Mouse (Mus musculus): ENCODE measurements around the gene Xylt2. TPM values are rescaled to one million over a fixed set of nuclear protein-coding genes. Genes with fewer than 3 reads are reported as not detected.

Xylt2 gene
- polyA plus RNA-seq (2016; fragmentation: Nextera tagmentation; extraction: Ambion mirVana): 24.7 and 31.9 TPM in 2 replicates

DNA sequence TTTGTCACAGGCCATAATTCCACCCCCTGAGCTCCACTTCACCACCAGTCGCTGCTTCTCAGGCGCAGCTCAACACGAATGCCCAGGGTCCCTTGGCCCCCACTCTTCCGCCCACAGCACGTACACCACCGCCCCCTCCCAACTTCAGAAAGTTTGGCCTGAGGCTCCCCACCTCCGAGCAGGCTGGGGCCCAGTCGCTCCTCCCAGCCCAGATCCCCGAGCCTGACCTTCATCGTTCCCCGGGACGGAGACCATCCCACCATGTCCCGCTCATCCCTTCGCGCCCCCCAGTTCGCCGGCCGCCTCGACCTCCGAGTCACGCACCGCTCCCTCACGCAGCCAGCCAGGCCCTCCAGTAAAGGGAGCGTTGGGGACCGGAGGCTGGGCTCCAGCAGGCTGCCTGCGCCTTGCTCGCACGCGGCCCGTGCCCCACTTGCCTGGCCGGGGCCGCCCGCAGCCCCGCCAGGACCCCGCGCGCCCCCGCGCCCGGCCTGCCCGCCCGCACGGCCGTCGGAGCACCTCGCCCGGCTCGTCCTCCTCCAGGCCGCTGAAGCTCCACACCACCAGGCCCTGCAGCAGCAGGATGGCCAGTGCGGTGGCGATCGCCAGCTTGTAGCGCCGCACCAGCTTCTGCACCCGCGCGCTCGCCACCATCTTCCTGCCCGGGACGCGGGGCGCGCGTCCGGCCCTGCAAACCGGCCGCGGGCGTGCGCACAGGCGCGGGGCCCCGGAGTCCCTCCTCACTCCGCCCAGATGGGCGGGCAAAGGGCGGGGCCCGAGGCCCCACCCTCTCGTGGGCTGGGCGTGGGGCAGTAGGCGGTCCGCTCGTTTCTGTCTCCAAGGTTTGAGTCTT lies at the start of gene Xylt2:
TSS of gene Xylt2 (minus strand) at position 762 of the 853 bp plus-strand sequence.
- peak within 1 kb of the TSS; percentile 81 for H3K4me2 ChIP-seq
- H3K4me3 ChIP-seq (replicated peaks): peak within 1 kb of the TSS; percentile 94
- peak within 1 kb of the TSS; percentile 94 for H3K9ac ChIP-seq (replicated peaks)
- peak within 1 kb of the TSS; percentile 94 for H3K27ac ChIP-seq
- H3K9me3 ChIP-seq: no peaks in the 10 kb centered on the region
- no peaks in the 10 kb centered on the region for H3K27me3 ChIP-seq
- H3K4me1 ChIP-seq (replicated peaks): peaks cover 25% of the 10 kb centered on the region
- H3K36me3 ChIP-seq: peaks cover 6% of the 10 kb centered on the region; the same call in 1 of the 2 replicates
- WGBS: under 1% methylated on average over 81 of the region's 82 CpGs
- ATAC-seq (ENCODE audit: insufficient number of reproducible peaks, insufficient read depth, low FRiP score, low TSS enrichment, low read depth): peak; percentile 90

GRCm38 (mm10) chr11:94719216-94719615 lies 41.9 kb upstream of the Xylt2 start:
- Histone ChIP-seq H3K4me2 (no peak overlapping the region), H3K27ac (no peak overlapping the region), H3K9me3 (no peaks in the 10 kb centered on the region), H3K4me3 (replicated peaks) (no peak overlapping the region), H3K36me3 (no peaks in the 10 kb centered on the region), H3K9ac (replicated peaks) (no peak overlapping the region), H3K4me1 (replicated peaks) (peaks cover 10% of the 10 kb centered on the region), H3K27me3 (peaks cover 3% of the 10 kb centered on the region; the same call in 1 of the 2 replicates)
- WGBS: 80% methylated on average over 2 of the region's 2 CpGs
- no peak for ATAC-seq (ENCODE audit: insufficient number of reproducible peaks, insufficient read depth, low FRiP score, low TSS enrichment, low read depth)

DNA sequence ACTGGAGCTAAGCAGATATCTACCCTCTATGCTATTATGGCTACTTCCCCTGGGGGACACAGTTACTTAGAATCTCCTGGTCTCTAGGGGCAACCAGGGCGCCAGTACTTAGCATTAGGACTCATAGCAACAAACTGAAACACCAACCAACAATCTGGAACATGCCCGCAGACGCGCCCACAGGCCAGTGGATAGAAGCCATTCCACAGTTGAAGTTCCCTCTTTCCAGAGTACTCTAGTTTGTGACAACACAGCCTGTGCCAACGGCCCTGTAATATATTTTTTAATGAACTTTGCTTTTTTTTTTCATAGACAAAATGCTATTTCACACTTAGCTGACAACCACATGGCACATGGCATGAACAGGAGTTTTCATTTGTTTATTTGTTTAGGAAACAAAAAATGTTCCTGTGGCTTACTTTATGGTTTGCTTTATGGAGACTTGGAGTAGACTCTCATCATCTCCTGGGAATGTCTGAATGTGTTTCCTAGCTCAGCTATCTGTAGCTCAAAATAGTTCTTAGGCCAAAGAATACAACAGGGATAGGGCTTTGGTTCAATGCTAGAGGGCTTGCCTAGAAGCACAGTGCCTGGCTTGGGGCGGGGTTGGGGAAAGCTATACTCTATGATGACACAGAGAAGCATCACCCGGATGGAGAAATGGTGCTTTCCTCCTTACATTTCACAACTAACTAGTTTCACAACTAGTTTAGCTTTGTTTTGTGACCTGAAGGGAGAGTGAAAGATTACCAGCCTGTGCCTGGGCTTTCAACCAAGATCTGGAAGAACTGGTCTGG lies 41.0 kb upstream of the Xylt2 start:
- H3K4me3 ChIP-seq (replicated peaks): no peak overlapping the region
- no peak for ATAC-seq (ENCODE audit: insufficient number of reproducible peaks, insufficient read depth, low FRiP score, low TSS enrichment, low read depth)
- no peak overlapping the region for H3K27ac ChIP-seq
- 88% methylated on average over 7 of the region's 7 CpGs for WGBS
- peaks cover 3% of the 10 kb centered on the region; the same call in 1 of the 2 replicates for H3K27me3 ChIP-seq
- H3K9me3 ChIP-seq: no peaks in the 10 kb centered on the region
- no peak overlapping the region for H3K4me2 ChIP-seq
- H3K4me1 ChIP-seq (replicated peaks): peaks cover 12% of the 10 kb centered on the region
- H3K9ac ChIP-seq (replicated peaks): no peak overlapping the region
- H3K36me3 ChIP-seq: no peaks in the 10 kb centered on the region

DNA sequence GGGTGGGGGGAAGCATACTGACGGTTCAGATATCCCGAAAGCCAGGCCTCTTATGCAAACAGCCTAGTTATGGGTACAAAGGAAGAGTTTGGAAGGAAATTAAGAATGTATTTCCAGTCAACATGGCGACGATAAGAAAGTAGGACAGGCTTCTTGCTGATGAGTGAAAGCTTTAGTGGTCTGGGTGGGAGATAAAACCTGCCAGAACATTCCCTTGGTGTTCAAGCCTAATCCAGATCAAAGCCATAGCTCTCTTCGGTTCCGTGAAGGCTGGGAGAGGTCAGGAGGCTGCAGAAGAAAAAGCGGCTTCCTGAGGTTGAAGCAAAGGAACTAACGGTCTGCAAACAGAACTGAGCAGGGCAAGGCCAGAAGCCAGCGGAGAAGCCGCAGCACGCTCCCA lies 39.9 kb upstream of the Xylt2 start:
- Histone ChIP-seq H3K4me1 (replicated peaks) (peaks cover 15% of the 10 kb centered on the region), H3K36me3 (no peaks in the 10 kb centered on the region), H3K27me3 (peaks cover 7% of the 10 kb centered on the region; the same call in 1 of the 2 replicates), H3K4me3 (replicated peaks) (no peak overlapping the region), H3K9ac (replicated peaks) (no peak overlapping the region), H3K27ac (no peak overlapping the region), H3K4me2 (peak overlapping the region; percentile 36), H3K9me3 (no peaks in the 10 kb centered on the region)
- ATAC-seq (ENCODE audit: insufficient number of reproducible peaks, insufficient read depth, low FRiP score, low TSS enrichment, low read depth): no peak
- WGBS: 32% methylated on average over 11 of the region's 11 CpGs

DNA sequence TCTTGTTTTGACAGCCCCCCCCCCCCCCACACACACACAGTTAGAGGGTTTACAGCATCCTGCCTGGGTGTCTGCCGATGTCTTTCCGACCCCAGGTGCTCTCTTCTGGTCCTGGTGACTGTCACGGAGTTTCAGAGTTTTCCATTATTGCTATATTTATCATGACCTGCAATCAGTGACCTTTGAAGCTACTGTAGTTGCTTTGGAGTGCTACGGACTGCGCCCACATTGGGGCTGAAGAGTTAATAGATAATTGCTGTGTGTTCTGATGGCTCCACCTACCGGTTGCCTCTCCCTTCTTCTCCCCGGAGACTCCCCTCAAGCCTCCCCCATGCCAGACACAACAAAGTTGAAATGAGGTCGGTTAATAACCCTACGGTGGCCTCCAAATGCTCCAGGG lies 39.4 kb upstream of the Xylt2 start:
- no peak for ATAC-seq (ENCODE audit: insufficient number of reproducible peaks, insufficient read depth, low FRiP score, low TSS enrichment, low read depth)
- Histone ChIP-seq H3K36me3 (no peaks in the 10 kb centered on the region), H3K4me3 (replicated peaks) (no peak overlapping the region), H3K9me3 (no peaks in the 10 kb centered on the region), H3K4me2 (peak overlapping the region; percentile 36), H3K9ac (replicated peaks) (no peak overlapping the region), H3K4me1 (replicated peaks) (peaks cover 15% of the 10 kb centered on the region), H3K27me3 (peaks cover 7% of the 10 kb centered on the region; the same call in 1 of the 2 replicates), H3K27ac (no peak overlapping the region)
- 8% methylated on average over 9 of the region's 9 CpGs for WGBS

DNA sequence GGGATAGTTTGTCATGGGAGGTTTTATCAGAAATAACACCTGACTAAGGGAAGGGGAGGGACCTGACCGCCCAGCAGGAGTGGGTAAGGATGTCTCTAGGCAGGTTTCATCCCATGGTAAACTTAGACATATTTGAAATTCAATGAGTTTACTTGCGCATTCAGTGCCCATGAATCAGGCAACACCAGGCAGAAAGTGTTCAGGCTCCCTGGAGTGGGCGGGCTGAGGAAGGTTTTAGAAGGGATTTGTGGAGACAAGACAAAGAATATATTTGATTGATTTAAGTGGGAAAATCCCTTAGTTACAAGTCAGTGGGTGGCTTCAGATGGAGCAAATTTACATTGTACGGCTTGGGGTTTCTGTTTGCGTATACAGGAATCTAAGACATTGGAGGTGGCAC lies 38.3 kb upstream of the Xylt2 start:
- H3K27me3 ChIP-seq: peaks cover 7% of the 10 kb centered on the region; the same call in 1 of the 2 replicates
- H3K9ac ChIP-seq (replicated peaks): no peak overlapping the region
- H3K4me3 ChIP-seq (replicated peaks): no peak overlapping the region
- WGBS: 93% methylated on average over 5 of the region's 5 CpGs
- H3K9me3 ChIP-seq: no peaks in the 10 kb centered on the region
- H3K4me1 ChIP-seq (replicated peaks): peaks cover 15% of the 10 kb centered on the region
- H3K4me2 ChIP-seq: no peak overlapping the region
- H3K36me3 ChIP-seq: no peaks in the 10 kb centered on the region
- ATAC-seq (ENCODE audit: insufficient number of reproducible peaks, insufficient read depth, low FRiP score, low TSS enrichment, low read depth): no peak
- no peak overlapping the region for H3K27ac ChIP-seq

DNA sequence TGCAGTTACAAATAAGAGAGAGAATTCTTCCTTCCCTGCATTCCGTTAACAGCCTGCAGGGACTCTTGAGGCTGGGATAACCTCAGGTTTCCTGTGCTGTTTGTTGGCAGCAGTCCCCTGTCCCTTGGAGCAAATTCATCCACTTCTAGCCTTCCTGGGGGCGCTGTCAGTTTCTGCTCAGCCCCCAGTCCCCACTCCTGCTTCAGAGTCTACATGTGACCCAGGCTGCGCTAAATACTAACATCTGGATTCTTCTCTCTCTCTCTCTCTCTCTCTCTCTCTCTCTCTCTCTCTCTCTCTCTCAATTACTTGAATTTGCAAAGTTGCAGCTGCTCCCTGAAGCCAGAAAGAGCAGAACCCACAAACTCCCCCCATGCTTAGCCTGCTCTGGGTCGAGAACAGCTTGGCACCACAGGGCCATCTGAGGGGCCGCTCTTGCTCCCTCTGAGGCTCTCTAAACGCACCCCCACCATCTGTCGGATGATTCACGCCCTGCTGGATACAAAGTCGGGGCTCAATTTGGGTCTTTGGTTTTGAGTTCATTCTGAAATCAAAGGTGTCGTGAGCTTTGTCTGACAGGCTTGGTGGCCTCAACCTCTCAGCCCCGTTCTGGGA lies 36.0 kb upstream of the Xylt2 start:
- ATAC-seq (ENCODE audit: insufficient number of reproducible peaks, insufficient read depth, low FRiP score, low TSS enrichment, low read depth): no peak
- no peaks in the 10 kb centered on the region for H3K9me3 ChIP-seq
- H3K27ac ChIP-seq: no peak overlapping the region
- H3K27me3 ChIP-seq: peaks cover 7% of the 10 kb centered on the region; the same call in 1 of the 2 replicates
- peaks cover 15% of the 10 kb centered on the region for H3K4me1 ChIP-seq (replicated peaks)
- 0 out of 2 replicates have a peak overlapping the region, but pooled peaks have one; percentile 31 for H3K9ac ChIP-seq (replicated peaks)
- no peaks in the 10 kb centered on the region for H3K36me3 ChIP-seq
- no peak overlapping the region; the same call in 1 of the 2 replicates for H3K4me2 ChIP-seq
- 31% methylated on average over 11 of the region's 11 CpGs for WGBS
- H3K4me3 ChIP-seq (replicated peaks): no peak overlapping the region

- H3K4me2 ChIP-seq: no peak within 1 kb of the TSS
- H3K9me3 ChIP-seq: no peaks in the 10 kb centered on the region
- H3K36me3 ChIP-seq: no peaks in the 10 kb centered on the region
- 79% methylated on average over 5 of the region's 5 CpGs for WGBS
- no peak within 1 kb of the TSS for H3K9ac ChIP-seq (replicated peaks)
- H3K4me1 ChIP-seq (replicated peaks): peaks cover 10% of the 10 kb centered on the region
- no peak within 1 kb of the TSS for H3K27ac ChIP-seq
- no peak for ATAC-seq (ENCODE audit: insufficient number of reproducible peaks, insufficient read depth, low FRiP score, low TSS enrichment, low read depth)
- H3K27me3 ChIP-seq: peaks cover 4% of the 10 kb centered on the region; the same call in 1 of the 2 replicates
- no peak within 1 kb of the TSS for H3K4me3 ChIP-seq (replicated peaks)
These were observed 27.2 kb upstream of the Xylt2 start, which contains the start of gene Gm11541 for GRCm38 (mm10) chr11:94704472-94704871. Gene Gm11541, minus strand, starts transcription at chr11:94704499.

GRCm38 (mm10) chr11:94704020-94704419 lies 26.7 kb upstream of the Xylt2 start:
- no peak overlapping the region for H3K27ac ChIP-seq
- no peaks in the 10 kb centered on the region for H3K9me3 ChIP-seq
- WGBS: 49% methylated on average over 7 of the region's 7 CpGs
- H3K4me1 ChIP-seq (replicated peaks): peaks cover 10% of the 10 kb centered on the region
- no peak overlapping the region for H3K4me2 ChIP-seq
- no peak overlapping the region for H3K4me3 ChIP-seq (replicated peaks)
- no peak overlapping the region for H3K9ac ChIP-seq (replicated peaks)
- no peaks in the 10 kb centered on the region for H3K36me3 ChIP-seq
- no peak for ATAC-seq (ENCODE audit: insufficient number of reproducible peaks, insufficient read depth, low FRiP score, low TSS enrichment, low read depth)
- peaks cover 4% of the 10 kb centered on the region; the same call in 1 of the 2 replicates for H3K27me3 ChIP-seq

GRCm38 (mm10) chr11:94702216-94702610 lies 24.9 kb upstream of the Xylt2 start:
- WGBS: 44% methylated on average over 3 of the region's 3 CpGs
- no peak overlapping the region for H3K9ac ChIP-seq (replicated peaks)
- peaks cover 4% of the 10 kb centered on the region; the same call in 1 of the 2 replicates for H3K27me3 ChIP-seq
- no peak for ATAC-seq (ENCODE audit: insufficient number of reproducible peaks, insufficient read depth, low FRiP score, low TSS enrichment, low read depth)
- no peaks in the 10 kb centered on the region for H3K36me3 ChIP-seq
- H3K9me3 ChIP-seq: no peaks in the 10 kb centered on the region
- 0 out of 2 replicates have a peak overlapping the region, but pooled peaks have one; percentile 13 for H3K4me2 ChIP-seq
- no peak overlapping the region for H3K4me3 ChIP-seq (replicated peaks)
- H3K4me1 ChIP-seq (replicated peaks): peaks cover 10% of the 10 kb centered on the region
- no peak overlapping the region for H3K27ac ChIP-seq
